Mouse (Mus musculus): ENCODE measurements around the gene Rsad1. TPM values are rescaled to one million over a fixed set of nuclear protein-coding genes. Genes with fewer than 3 reads are reported as not detected.

Gene Rsad1
- total and polyA plus RNA-seq, 2 experiments from 2014 or later: 9.8 to 17.7 TPM

GRCm38 (mm10) chr11:94500362-94500761 lies 48.7 kb downstream of the Rsad1 start:
- DNase-seq (ENCODE audit: low spot score) (no peak), ATAC-seq (ENCODE audit: insufficient read depth, low read depth) (no peak)
- Histone ChIP-seq H3K27me3 (ENCODE audit: control insufficient read depth, insufficient read depth, low read length) (0 out of 2 replicates have a peak, but pooled peaks cover 3% of the 10 kb centered on the region), H3K9ac (replicated peaks; ENCODE audit: low read depth, low read length) (peak overlapping the region; percentile 64), H3K4me2 (ENCODE audit: low read depth, low read length) (peak overlapping the region; percentile 74), H3K4me3 (ENCODE audit: low read depth, low read length) (peak overlapping the region; percentile 56), H3K36me3 (replicated peaks; ENCODE audit: control insufficient read depth, insufficient read depth, low read length) (0 out of 2 replicates have a peak, but pooled peaks cover 4% of the 10 kb centered on the region), H3K4me1 (ENCODE audit: control insufficient read depth, insufficient read depth) (peaks cover 23% of the 10 kb centered on the region), H3K27ac (ENCODE audit: low read depth) (peak overlapping the region; percentile 92), H3K9me3 (replicated peaks; ENCODE audit: control insufficient read depth, low read length) (no peaks in the 10 kb centered on the region)
- WGBS: 29% methylated on average over 8 of the region's 8 CpGs
- no peak for TF ChIP-seq CTCF (IDR thresholded peaks at IDR 0.05; ENCODE audit: low read depth)
- no peak for TF ChIP-seq EP300 (IDR thresholded peaks at IDR 0.05; ENCODE audit: low read depth)

GRCm38 (mm10) chr11:94499661-94500152 lies 49.3 kb downstream of the Rsad1 start, which contains the start of gene Epn3:
TSS of gene Epn3 (minus strand) at chr11:94499974.
- 0 out of 2 replicates have a peak, but pooled peaks cover 4% of the 10 kb centered on the region for H3K36me3 ChIP-seq (replicated peaks; ENCODE audit: control insufficient read depth, insufficient read depth, low read length)
- 0 out of 2 replicates have a peak, but pooled peaks cover 3% of the 10 kb centered on the region for H3K27me3 ChIP-seq (ENCODE audit: control insufficient read depth, insufficient read depth, low read length)
- peak; percentile 45 for ATAC-seq (ENCODE audit: insufficient read depth, low read depth)
- H3K9ac ChIP-seq (replicated peaks; ENCODE audit: low read depth, low read length): peak within 1 kb of the TSS; percentile 64
- TF ChIP-seq CTCF (IDR thresholded peaks at IDR 0.05; ENCODE audit: low read depth): peak; percentile 8; the same call in 1 of the 2 replicates
- TF ChIP-seq EP300 (IDR thresholded peaks at IDR 0.05; ENCODE audit: low read depth): no peak
- H3K27ac ChIP-seq (ENCODE audit: low read depth): peak within 1 kb of the TSS; percentile 92
- WGBS: under 1% methylated on average over 26 of the region's 26 CpGs
- H3K9me3 ChIP-seq (replicated peaks; ENCODE audit: control insufficient read depth, low read length): no peaks in the 10 kb centered on the region
- H3K4me3 ChIP-seq (ENCODE audit: low read depth, low read length): peak within 1 kb of the TSS; percentile 56
- DNase-seq (ENCODE audit: low spot score): peak; percentile 39
- peaks cover 28% of the 10 kb centered on the region for H3K4me1 ChIP-seq (ENCODE audit: control insufficient read depth, insufficient read depth)
- peak within 1 kb of the TSS; percentile 74 for H3K4me2 ChIP-seq (ENCODE audit: low read depth, low read length)

GRCm38 (mm10) chr11:94499035-94499434 lies 50.0 kb downstream of the Rsad1 start:
- Histone ChIP-seq H3K4me3 (ENCODE audit: low read depth, low read length) (peak overlapping the region; percentile 56), H3K4me1 (ENCODE audit: control insufficient read depth, insufficient read depth) (peaks cover 28% of the 10 kb centered on the region), H3K9me3 (replicated peaks; ENCODE audit: control insufficient read depth, low read length) (no peaks in the 10 kb centered on the region), H3K27ac (ENCODE audit: low read depth) (peak overlapping the region; percentile 92), H3K36me3 (replicated peaks; ENCODE audit: control insufficient read depth, insufficient read depth, low read length) (0 out of 2 replicates have a peak, but pooled peaks cover 7% of the 10 kb centered on the region), H3K4me2 (ENCODE audit: low read depth, low read length) (peak overlapping the region; percentile 74), H3K27me3 (ENCODE audit: control insufficient read depth, insufficient read depth, low read length) (0 out of 2 replicates have a peak, but pooled peaks cover 2% of the 10 kb centered on the region), H3K9ac (replicated peaks; ENCODE audit: low read depth, low read length) (peak overlapping the region; percentile 64)
- TF ChIP-seq EP300 (IDR thresholded peaks at IDR 0.05; ENCODE audit: low read depth): no peak
- TF ChIP-seq CTCF (IDR thresholded peaks at IDR 0.05; ENCODE audit: low read depth): no peak
- DNase-seq (ENCODE audit: low spot score): no peak
- peak; percentile 9; the same call in 1 of the 2 replicates for ATAC-seq (ENCODE audit: insufficient read depth, low read depth)
- WGBS: 0% methylated on average over 2 of the region's 2 CpGs

- WGBS: 14% methylated on average over 19 of the region's 19 CpGs
- TF ChIP-seq EP300 (IDR thresholded peaks at IDR 0.05; ENCODE audit: low read depth) (no peak), CTCF (IDR thresholded peaks at IDR 0.05; ENCODE audit: low read depth) (no peak)
- ATAC-seq (ENCODE audit: insufficient read depth, low read depth): peak; percentile 21; the same call in 1 of the 2 replicates
- Histone ChIP-seq H3K27me3 (ENCODE audit: control insufficient read depth, insufficient read depth, low read length) (no peaks in the 10 kb centered on the region), H3K27ac (ENCODE audit: low read depth) (peak overlapping the region; percentile 92), H3K9me3 (replicated peaks; ENCODE audit: control insufficient read depth, low read length) (no peaks in the 10 kb centered on the region), H3K9ac (replicated peaks; ENCODE audit: low read depth, low read length) (peak overlapping the region; percentile 64), H3K4me2 (ENCODE audit: low read depth, low read length) (peak overlapping the region; percentile 74), H3K4me1 (ENCODE audit: control insufficient read depth, insufficient read depth) (peaks cover 28% of the 10 kb centered on the region), H3K36me3 (replicated peaks; ENCODE audit: control insufficient read depth, insufficient read depth, low read length) (0 out of 2 replicates have a peak, but pooled peaks cover 14% of the 10 kb centered on the region), H3K4me3 (ENCODE audit: low read depth, low read length) (peak overlapping the region; percentile 56)
- DNase-seq (ENCODE audit: low spot score): no peak
These were observed 50.7 kb downstream of the Rsad1 start for GRCm38 (mm10) chr11:94498093-94498996.

- no peak overlapping the region for H3K4me3 ChIP-seq (ENCODE audit: low read depth, low read length)
- no peak overlapping the region for H3K9ac ChIP-seq (replicated peaks; ENCODE audit: low read depth, low read length)
- DNase-seq (ENCODE audit: low spot score) (peak; percentile 69), ATAC-seq (ENCODE audit: insufficient read depth, low read depth) (peak; percentile 55)
- no peak overlapping the region for H3K4me2 ChIP-seq (ENCODE audit: low read depth, low read length)
- 0 out of 2 replicates have a peak, but pooled peaks cover 3% of the 10 kb centered on the region for H3K27me3 ChIP-seq (ENCODE audit: control insufficient read depth, insufficient read depth, low read length)
- H3K36me3 ChIP-seq (replicated peaks; ENCODE audit: control insufficient read depth, insufficient read depth, low read length): peaks cover 41% of the 10 kb centered on the region
- TF ChIP-seq CTCF (IDR thresholded peaks at IDR 0.05; ENCODE audit: low read depth) (no peak), EP300 (IDR thresholded peaks at IDR 0.05; ENCODE audit: low read depth) (0 out of 2 replicates have a peak, but pooled peaks have one; percentile 43)
- peak overlapping the region; percentile 81 for H3K27ac ChIP-seq (ENCODE audit: low read depth)
- peaks cover 25% of the 10 kb centered on the region for H3K4me1 ChIP-seq (ENCODE audit: control insufficient read depth, insufficient read depth)
- no peaks in the 10 kb centered on the region for H3K9me3 ChIP-seq (replicated peaks; ENCODE audit: control insufficient read depth, low read length)
- 36% methylated on average over 3 of the region's 3 CpGs for WGBS
These were observed 53.6 kb downstream of the Rsad1 start for GRCm38 (mm10) chr11:94495415-94495814.
